Mouse (Mus musculus): ENCODE results near the gene Zfp93. TPM values are rescaled to one million over a fixed set of nuclear protein-coding genes. Genes with fewer than 3 reads are reported as not detected.

Zfp93 gene
- polyA plus RNA-seq, 1 experiment: not detected

DNA sequence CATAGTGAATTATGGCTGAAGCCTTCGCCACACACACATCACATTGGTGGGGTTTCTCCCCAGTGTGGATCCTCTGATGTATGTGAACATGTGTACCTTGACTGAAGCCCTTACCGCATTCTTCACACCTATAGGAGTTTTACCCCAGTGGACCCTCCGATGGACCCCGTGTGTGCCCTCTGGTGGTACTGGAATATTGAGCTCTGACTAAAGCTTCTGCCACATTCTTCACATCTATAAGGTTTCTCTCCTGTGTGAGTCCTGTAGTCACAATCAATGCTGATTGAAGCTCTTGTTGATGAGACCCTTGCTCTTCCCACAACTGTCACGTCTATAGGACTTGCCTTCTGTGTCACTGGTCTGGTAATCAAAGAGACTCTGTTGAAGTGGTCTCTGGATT lies 17.4 kb downstream of the Zfp93 start:
- H3K36me3 ChIP-seq (ENCODE audit: control insufficient read depth): peaks cover 22% of the 10 kb centered on the region
- H3K4me3 ChIP-seq (replicated peaks): no peak overlapping the region
- H3K27me3 ChIP-seq (ENCODE audit: control insufficient read depth): no peaks in the 10 kb centered on the region
- TF ChIP-seq GATA1 (IDR thresholded peaks at IDR 0.05; ENCODE audit: low read length) (no peak), TAL1 (IDR thresholded peaks at IDR 0.05; ENCODE audit: low read length) (no peak)
- peaks cover 7% of the 10 kb centered on the region; the same call in 1 of the 2 replicates for H3K9me3 ChIP-seq (ENCODE audit: control insufficient read depth, low read length)
- no peaks in the 10 kb centered on the region; the same call in 1 of the 2 replicates for H3K4me1 ChIP-seq (ENCODE audit: control insufficient read depth)

DNA sequence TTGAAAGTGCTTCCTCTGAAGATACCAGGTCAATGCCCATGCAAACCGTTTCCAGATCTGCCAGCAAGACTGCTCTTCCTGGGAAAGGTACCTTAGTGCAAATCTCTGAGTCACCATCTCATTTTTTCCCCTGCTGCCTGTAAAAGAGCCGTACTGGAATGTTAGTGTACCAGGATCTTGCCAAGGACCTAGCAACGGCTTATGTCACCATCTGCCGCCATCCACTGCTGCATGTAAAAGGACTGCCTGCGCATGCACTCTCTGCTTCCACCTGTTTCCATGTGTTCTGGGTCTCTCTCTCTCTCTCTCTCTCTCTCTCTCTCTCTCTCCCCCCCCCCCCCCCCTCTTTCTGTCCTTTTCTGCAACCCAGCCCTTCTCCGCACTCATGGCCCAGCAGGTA lies 18.3 kb downstream of the Zfp93 start:
- H3K4me3 ChIP-seq (replicated peaks): no peak overlapping the region
- TF ChIP-seq GATA1 (IDR thresholded peaks at IDR 0.05; ENCODE audit: low read length) (no peak), TAL1 (IDR thresholded peaks at IDR 0.05; ENCODE audit: low read length) (no peak)
- peaks cover 25% of the 10 kb centered on the region for H3K36me3 ChIP-seq (ENCODE audit: control insufficient read depth)
- H3K9me3 ChIP-seq (ENCODE audit: control insufficient read depth, low read length): peaks cover 7% of the 10 kb centered on the region; the same call in 1 of the 2 replicates
- peaks cover 3% of the 10 kb centered on the region; the same call in 1 of the 2 replicates for H3K4me1 ChIP-seq (ENCODE audit: control insufficient read depth)
- H3K27me3 ChIP-seq (ENCODE audit: control insufficient read depth): no peaks in the 10 kb centered on the region

DNA sequence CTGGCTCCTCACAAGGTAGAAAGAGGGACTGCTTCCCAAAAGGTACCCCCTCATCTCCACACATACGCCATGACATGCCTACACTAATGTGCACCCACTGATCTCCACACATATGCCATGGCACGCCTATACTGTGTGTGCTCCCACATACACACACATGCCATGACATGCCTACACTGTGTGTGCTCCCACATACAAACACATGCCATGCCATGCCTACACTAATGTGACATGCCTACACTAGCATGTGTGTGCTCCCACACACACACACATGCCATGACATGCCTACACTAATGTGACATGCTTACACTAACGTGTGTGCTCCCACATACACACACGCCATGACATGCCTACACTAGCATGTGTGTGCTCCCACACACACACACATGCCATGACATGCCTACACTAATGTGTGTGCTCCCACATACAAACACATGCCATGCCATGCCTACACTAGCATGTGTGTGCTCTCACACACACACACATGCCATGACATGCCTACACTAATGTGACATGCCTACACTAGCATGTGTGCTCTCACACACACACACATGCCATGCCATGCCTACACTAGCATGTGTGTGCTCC lies 20.0 kb downstream of the Zfp93 start:
- no peak overlapping the region for H3K4me3 ChIP-seq (replicated peaks)
- peaks cover 31% of the 10 kb centered on the region for H3K36me3 ChIP-seq (ENCODE audit: control insufficient read depth)
- peaks cover 7% of the 10 kb centered on the region; the same call in 1 of the 2 replicates for H3K9me3 ChIP-seq (ENCODE audit: control insufficient read depth, low read length)
- H3K4me1 ChIP-seq (ENCODE audit: control insufficient read depth): peaks cover 5% of the 10 kb centered on the region; the same call in 1 of the 2 replicates
- H3K27me3 ChIP-seq (ENCODE audit: control insufficient read depth): no peaks in the 10 kb centered on the region
- TF ChIP-seq TAL1 (IDR thresholded peaks at IDR 0.05; ENCODE audit: low read length): no peak
- no peak for TF ChIP-seq GATA1 (IDR thresholded peaks at IDR 0.05; ENCODE audit: low read length)

DNA sequence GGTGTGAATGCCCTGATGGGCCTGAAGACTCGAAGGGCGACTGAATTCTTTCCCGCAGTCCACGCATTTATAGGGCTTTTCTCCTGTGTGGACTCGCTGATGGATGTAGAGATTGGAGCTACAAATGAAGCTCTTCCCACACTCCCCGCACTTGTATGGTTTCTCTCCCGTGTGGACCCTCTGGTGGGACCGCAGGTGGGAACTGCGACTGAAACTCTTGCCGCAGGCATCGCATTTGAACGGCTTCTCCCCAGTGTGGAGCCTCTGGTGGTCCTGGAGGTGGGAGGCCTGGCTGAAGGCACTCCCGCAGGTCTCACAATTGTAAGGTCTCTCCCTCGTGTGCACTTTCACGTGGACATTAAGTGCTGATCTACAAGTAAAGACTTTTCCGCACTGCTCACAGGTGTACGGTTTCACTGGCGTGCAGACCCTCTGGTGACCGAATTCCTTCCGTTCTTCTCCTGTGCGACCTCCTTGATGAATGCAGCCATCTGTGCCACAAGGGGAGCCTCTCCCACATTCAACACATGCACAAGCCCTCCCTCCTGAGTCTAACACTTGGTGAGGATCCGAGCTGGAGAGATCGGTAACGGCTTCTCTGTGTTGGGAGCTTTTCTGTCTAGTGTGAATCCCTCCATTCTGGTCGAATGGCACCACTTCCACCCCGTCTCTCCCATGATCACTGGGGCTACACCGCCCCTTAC lies 21.3 kb downstream of the Zfp93 start:
- Histone ChIP-seq H3K4me1 (ENCODE audit: control insufficient read depth) (peaks cover 5% of the 10 kb centered on the region; the same call in 1 of the 2 replicates), H3K9me3 (ENCODE audit: control insufficient read depth, low read length) (peaks cover 7% of the 10 kb centered on the region; the same call in 1 of the 2 replicates), H3K27me3 (ENCODE audit: control insufficient read depth) (no peaks in the 10 kb centered on the region), H3K4me3 (replicated peaks) (no peak overlapping the region), H3K36me3 (ENCODE audit: control insufficient read depth) (peaks cover 42% of the 10 kb centered on the region)
- TF ChIP-seq GATA1 (IDR thresholded peaks at IDR 0.05; ENCODE audit: low read length) (no peak), TAL1 (IDR thresholded peaks at IDR 0.05; ENCODE audit: low read length) (no peak)

DNA sequence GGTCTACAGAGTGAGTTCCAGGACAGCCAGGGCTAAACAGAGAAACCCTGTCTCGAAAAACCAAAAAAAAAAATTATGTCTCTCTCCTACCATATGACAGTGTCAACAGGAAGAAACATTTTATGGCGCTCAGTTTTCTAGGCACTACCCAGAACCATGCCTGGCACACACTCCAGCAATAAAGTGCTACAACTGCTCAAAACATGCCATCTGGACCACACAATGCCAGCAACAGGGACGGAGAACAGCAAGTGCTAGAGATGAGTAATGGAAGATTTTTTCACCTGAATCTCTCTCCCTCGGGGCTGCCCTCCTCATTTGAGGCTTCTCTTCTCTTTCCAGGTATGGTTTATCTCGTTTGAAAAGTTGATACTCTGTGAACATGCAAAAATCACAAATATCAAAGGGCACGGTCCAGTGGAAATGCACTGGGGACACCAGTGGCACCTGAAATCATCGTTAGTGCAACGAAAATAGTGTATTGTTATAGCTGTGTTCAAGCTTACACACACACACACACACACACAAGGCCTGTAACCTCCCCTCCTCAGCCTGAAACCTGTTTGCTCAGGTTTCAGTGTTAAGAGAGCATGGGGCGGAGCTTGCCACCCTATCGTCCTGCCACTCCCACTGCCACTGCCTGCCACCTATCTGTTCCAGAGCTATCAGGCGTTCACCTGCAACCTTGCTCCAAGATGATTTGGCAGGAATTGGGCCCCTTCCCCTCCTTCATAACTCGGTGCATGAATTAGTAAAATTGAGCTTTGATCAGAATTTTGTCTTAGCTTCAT lies 23.0 kb downstream of the Zfp93 start:
- H3K36me3 ChIP-seq (ENCODE audit: control insufficient read depth): peaks cover 42% of the 10 kb centered on the region
- TF ChIP-seq GATA1 (IDR thresholded peaks at IDR 0.05; ENCODE audit: low read length) (no peak), TAL1 (IDR thresholded peaks at IDR 0.05; ENCODE audit: low read length) (no peak)
- H3K4me1 ChIP-seq (ENCODE audit: control insufficient read depth): peaks cover 7% of the 10 kb centered on the region; the same call in 1 of the 2 replicates
- H3K9me3 ChIP-seq (ENCODE audit: control insufficient read depth, low read length): peaks cover 7% of the 10 kb centered on the region; the same call in 1 of the 2 replicates
- H3K4me3 ChIP-seq (replicated peaks): no peak overlapping the region
- no peaks in the 10 kb centered on the region for H3K27me3 ChIP-seq (ENCODE audit: control insufficient read depth)

DNA sequence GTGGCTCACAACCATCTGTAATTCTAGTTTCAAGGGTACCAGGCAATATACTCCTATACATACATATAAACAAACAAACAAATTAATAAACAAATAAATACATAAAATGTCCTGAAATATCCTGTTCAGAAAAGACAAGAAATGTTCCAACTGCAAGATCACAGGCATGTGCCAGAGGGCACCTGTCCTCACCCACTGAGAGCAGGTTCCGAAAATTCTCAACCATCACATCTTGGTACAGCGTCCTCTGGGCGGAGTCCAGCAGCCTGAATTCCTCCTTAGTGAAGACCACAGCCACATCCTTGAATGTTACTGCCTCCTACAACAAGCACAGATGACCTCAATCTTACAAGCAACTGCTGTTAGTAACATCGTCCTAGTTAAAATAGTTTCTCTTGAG lies 24.5 kb downstream of the Zfp93 start:
- Histone ChIP-seq H3K4me1 (ENCODE audit: control insufficient read depth) (peaks cover 21% of the 10 kb centered on the region), H3K9me3 (ENCODE audit: control insufficient read depth, low read length) (peaks cover 7% of the 10 kb centered on the region; the same call in 1 of the 2 replicates), H3K36me3 (ENCODE audit: control insufficient read depth) (peaks cover 42% of the 10 kb centered on the region), H3K27me3 (ENCODE audit: control insufficient read depth) (no peaks in the 10 kb centered on the region), H3K4me3 (replicated peaks) (no peak overlapping the region)
- TF ChIP-seq GATA1 (IDR thresholded peaks at IDR 0.05; ENCODE audit: low read length) (no peak), TAL1 (IDR thresholded peaks at IDR 0.05; ENCODE audit: low read length) (no peak)

DNA sequence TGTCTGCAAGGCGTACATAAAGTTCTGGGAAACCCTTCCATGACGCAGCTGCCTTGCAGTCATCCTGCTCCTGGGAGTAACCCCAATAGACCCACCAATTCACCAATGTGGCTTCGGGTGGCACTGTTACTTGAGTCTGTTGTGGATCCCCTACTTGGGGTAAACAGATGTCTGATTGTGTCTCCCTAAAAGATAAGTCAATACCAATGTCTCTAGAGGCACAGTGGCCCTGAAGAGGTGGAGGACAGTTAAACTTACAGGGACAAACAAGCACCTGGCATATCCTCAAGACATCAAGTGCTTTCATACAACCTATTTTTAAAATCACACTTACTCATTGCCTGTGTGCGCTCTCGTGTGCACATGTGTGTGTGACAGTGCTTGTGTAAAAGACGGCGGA lies 25.2 kb downstream of the Zfp93 start:
- H3K36me3 ChIP-seq (ENCODE audit: control insufficient read depth): peaks cover 38% of the 10 kb centered on the region

DNA sequence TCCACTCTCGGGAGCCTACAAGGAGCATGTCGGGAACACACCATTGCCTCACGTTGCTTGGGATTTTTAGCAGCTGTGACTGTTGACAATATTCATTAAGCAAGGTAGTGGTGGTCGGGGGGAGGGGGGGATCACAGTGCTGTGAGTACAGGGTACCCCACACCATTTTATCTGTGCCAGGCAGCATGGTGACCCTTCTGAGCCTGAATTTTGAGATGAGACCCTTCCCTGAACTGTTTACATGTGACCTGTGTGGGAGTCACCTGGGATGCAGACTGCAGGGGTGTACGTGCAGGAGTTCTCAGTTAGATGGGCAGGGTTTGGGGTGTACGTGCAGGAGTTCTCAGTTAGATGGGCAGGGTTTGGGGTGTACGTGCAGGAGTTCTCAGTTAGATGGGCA lies 26.2 kb downstream of the Zfp93 start:
- Histone ChIP-seq H3K36me3 (ENCODE audit: control insufficient read depth) (peaks cover 32% of the 10 kb centered on the region), H3K4me3 (replicated peaks) (no peak overlapping the region), H3K4me1 (ENCODE audit: control insufficient read depth) (peaks cover 31% of the 10 kb centered on the region), H3K27me3 (ENCODE audit: control insufficient read depth) (no peaks in the 10 kb centered on the region), H3K9me3 (ENCODE audit: control insufficient read depth, low read length) (peaks cover 6% of the 10 kb centered on the region; the same call in 1 of the 2 replicates)
- no peak for TF ChIP-seq TAL1 (IDR thresholded peaks at IDR 0.05; ENCODE audit: low read length)
- TF ChIP-seq GATA1 (IDR thresholded peaks at IDR 0.05; ENCODE audit: low read length): no peak

More for the DNA sequence above, 25.2 kb downstream of the Zfp93 start:
- H3K4me3 ChIP-seq (replicated peaks): no peak overlapping the region
- TF ChIP-seq TAL1 (IDR thresholded peaks at IDR 0.05; ENCODE audit: low read length): no peak
- no peak for TF ChIP-seq GATA1 (IDR thresholded peaks at IDR 0.05; ENCODE audit: low read length)
- H3K9me3 ChIP-seq (ENCODE audit: control insufficient read depth, low read length): peaks cover 7% of the 10 kb centered on the region; the same call in 1 of the 2 replicates
- H3K4me1 ChIP-seq (ENCODE audit: control insufficient read depth): peaks cover 27% of the 10 kb centered on the region
- no peaks in the 10 kb centered on the region for H3K27me3 ChIP-seq (ENCODE audit: control insufficient read depth)
